Mouse (Mus musculus) lung, embryonic 14.5 days (tissue): Measurements from ENCODE around the gene Usf3. TPM values are rescaled to one million over a fixed set of nuclear protein-coding genes. Genes with fewer than 3 reads are reported as not detected.

Experiments used
- ATAC-seq: fragments of 200-750 bp; cut with Nextera tagmentation; 2 replicates; pipeline ENCODE4 v1.8.0; 2017; ENCODE audit warnings: mild to moderate bottlenecking, moderate TSS enrichment, moderate library complexity; ENCODE audit not compliant: insufficient read depth
- DNase-seq: peaks from one replicate; pipeline ENCODE4 v3.0.0-alpha.2; 2015
- H3K27ac ChIP-seq: fragments of 300-500 bp; sonication (generic); 2 replicates; pipeline ENCODE4 v1.5.1; 2014; ENCODE audit warnings: low read depth, mild to moderate bottlenecking, moderate library complexity
- H3K27me3 ChIP-seq: fragments of 300-500 bp; sonication (generic); 2 replicates; pipeline ENCODE4 v1.6.1; 2014; ENCODE audit warnings: low read length, control low read depth; ENCODE audit not compliant: insufficient read depth
- H3K36me3 ChIP-seq: fragments of 300-500 bp; sonication (generic); 2 replicates; pipeline ENCODE4 v1.6.1; 2014; ENCODE audit warnings: control low read depth; ENCODE audit not compliant: insufficient read depth
- H3K4me1 ChIP-seq: fragments of 300-500 bp; sonication (generic); 2 replicates; pipeline ENCODE4 v1.6.1; 2014; ENCODE audit warnings: antibody characterized with exemption, control low read depth; ENCODE audit not compliant: insufficient read depth
- H3K4me2 ChIP-seq: fragments of 300-500 bp; sonication (generic); 2 replicates; pipeline ENCODE4 v1.6.1; 2014; ENCODE audit warnings: mild to moderate bottlenecking
- H3K4me3 ChIP-seq: fragments of 300-500 bp; sonication (generic); 2 replicates; pipeline ENCODE4 v1.5.1; 2014; ENCODE audit warnings: low read depth, low read length
- H3K9ac ChIP-seq: fragments of 300-500 bp; sonication (generic); 2 replicates; pipeline ENCODE4 v1.6.1; 2014
- H3K9me3 ChIP-seq: fragments of 300-500 bp; sonication (generic); 2 replicates; pipeline ENCODE4 v1.6.1; 2016; ENCODE audit warnings: low read depth, low read length, control low read depth
- CTCF ChIP-seq: IDR thresholded peaks from 2 replicates; pipeline ENCODE4 v1.5.1; 2016; ENCODE audit warnings: antibody characterized with exemption, low read depth
- WGBS: fragments of 180-500 bp; shearing (Covaris S2); extraction: QIAGEN DNeasy Blood & Tissue Kit; methylation state at CpG from one replicate; pipeline ENCODE4 v1.1.7; 2014; 5-methylcytosine and 5-hydroxymethylcytosine counted together
- polyA plus RNA-seq: library from polyadenylated mRNA; unstranded; fragments of >200 nt; fragmentation: Nextera tagmentation; extraction: Ambion mirVana; gene quantifications from 2 replicates; pipeline ENCODE4 v1.2.1, GENCODE M21; 2014

Gene Usf3
- polyA plus RNA-seq, 1 experiment from 2014 or later = 5.1 TPM

DNA sequence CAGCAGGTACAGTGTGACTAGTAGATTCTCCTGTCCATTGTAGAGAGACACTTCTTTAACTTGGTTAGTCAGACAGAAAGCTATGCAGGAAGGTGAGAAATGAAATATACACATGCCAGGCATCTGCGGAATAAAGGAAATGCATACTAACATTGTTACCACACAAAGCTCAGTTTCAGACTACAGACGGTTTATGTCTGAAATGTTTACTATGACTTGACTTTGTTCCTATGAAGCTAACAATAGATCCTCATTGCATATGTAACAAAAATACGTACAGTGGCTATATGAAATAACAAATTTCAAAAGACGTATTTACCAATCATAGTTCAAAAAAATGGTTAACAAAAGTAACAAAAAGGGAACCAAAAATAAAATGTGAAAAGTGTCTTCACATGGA is 14.1 kb downstream of the Usf3 start:
- no peak overlapping the region for H3K9ac ChIP-seq
- TF ChIP-seq CTCF = no peak
- no peak for ATAC-seq
- H3K27me3 ChIP-seq = no peaks in the 10 kb centered on the region
- 0 out of 2 replicates have a peak, but pooled peaks cover 9% of the 10 kb centered on the region for H3K36me3 ChIP-seq
- no peak for DNase-seq
- no peak overlapping the region for H3K4me3 ChIP-seq
- no peaks in the 10 kb centered on the region for H3K9me3 ChIP-seq
- WGBS = 82% methylated on average over 4 of the region's 4 CpGs
- no peak overlapping the region for H3K27ac ChIP-seq
- no peak overlapping the region for H3K4me2 ChIP-seq
- H3K4me1 ChIP-seq = no peaks in the 10 kb centered on the region

DNA sequence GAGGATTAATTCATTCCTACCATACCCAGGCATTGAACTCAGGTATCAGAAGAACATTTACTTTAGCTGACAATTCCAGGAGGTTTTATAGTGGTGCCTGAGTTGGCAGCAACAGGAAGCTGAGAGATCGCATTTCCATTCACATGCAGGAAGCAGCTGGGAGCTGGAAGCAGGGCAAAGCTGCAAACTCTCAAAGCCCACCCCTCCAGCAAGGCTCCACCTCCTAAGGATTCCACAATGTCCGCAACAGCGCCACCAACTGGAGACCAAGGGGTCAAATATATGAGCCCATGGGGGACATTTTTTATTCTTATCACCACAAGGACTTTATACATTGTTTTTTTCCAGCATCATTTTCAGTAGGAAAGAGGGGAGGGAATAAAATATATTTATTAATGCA is 15.7 kb downstream of the Usf3 start:
- H3K9me3 ChIP-seq = no peaks in the 10 kb centered on the region
- H3K4me1 ChIP-seq = no peaks in the 10 kb centered on the region
- 87% methylated on average over 3 of the region's 3 CpGs for WGBS
- no peak overlapping the region for H3K4me3 ChIP-seq
- 0 out of 2 replicates have a peak, but pooled peaks cover 9% of the 10 kb centered on the region for H3K36me3 ChIP-seq
- no peak overlapping the region for H3K9ac ChIP-seq
- TF ChIP-seq CTCF = no peak
- no peak overlapping the region for H3K4me2 ChIP-seq
- H3K27ac ChIP-seq = no peak overlapping the region
- ATAC-seq (no peak), DNase-seq (no peak)
- no peaks in the 10 kb centered on the region for H3K27me3 ChIP-seq

DNA sequence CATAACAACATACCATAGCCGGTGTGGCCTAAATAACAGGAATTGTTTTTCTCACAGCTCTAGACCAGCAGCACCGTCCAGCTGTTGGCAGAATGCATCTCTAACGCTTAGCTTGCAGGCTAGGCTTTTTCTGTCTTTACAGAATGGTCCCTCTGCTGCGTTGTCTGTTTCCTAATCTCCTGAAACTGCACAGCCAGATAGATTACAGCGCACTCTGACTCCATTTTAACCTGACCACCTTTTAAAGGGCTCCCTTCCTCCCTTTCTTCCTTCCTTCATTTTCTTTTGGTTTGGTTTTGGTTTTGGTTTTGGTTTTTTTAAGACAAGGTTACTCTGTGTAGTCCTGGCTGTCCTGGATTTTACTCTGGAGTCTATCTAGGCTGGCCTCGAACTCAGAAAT is 17.0 kb downstream of the Usf3 start:
- Histone ChIP-seq H3K27me3 (no peaks in the 10 kb centered on the region), H3K4me2 (no peak overlapping the region), H3K9ac (no peak overlapping the region), H3K27ac (no peak overlapping the region), H3K36me3 (0 out of 2 replicates have a peak, but pooled peaks cover 9% of the 10 kb centered on the region), H3K9me3 (no peaks in the 10 kb centered on the region), H3K4me3 (no peak overlapping the region), H3K4me1 (no peaks in the 10 kb centered on the region)
- no peak for TF ChIP-seq CTCF
- ATAC-seq = no peak
- 80% methylated on average over 6 of the region's 6 CpGs for WGBS
- no peak for DNase-seq

DNA sequence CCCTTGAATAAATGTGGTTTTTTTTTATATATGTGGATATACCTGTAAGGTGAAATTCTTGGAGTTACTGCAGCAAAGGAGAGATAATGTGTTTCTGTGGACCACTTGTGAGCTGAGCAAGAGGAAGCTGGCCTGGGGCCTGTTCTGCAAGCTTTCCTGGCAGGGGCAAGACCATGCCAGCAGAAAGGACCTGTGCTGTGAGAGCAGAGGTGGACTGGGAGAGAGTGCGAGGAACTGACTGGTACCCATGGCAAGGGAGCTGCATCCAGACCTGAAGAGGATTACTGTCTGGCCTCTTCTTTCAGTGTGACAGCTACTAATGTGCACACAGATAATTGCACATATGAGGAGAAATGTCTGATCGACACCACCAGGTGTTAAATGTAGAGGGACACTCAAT is 17.9 kb downstream of the Usf3 start:
- H3K9me3 ChIP-seq = no peaks in the 10 kb centered on the region
- DNase-seq = no peak
- 0 out of 2 replicates have a peak, but pooled peaks cover 9% of the 10 kb centered on the region for H3K36me3 ChIP-seq
- H3K27ac ChIP-seq = no peak overlapping the region
- no peak overlapping the region for H3K4me2 ChIP-seq
- no peak for TF ChIP-seq CTCF
- H3K27me3 ChIP-seq = no peaks in the 10 kb centered on the region
- no peak overlapping the region for H3K4me3 ChIP-seq
- H3K9ac ChIP-seq = no peak overlapping the region
- no peak for ATAC-seq
- H3K4me1 ChIP-seq = no peaks in the 10 kb centered on the region
- 71% methylated on average over 2 of the region's 2 CpGs for WGBS

DNA sequence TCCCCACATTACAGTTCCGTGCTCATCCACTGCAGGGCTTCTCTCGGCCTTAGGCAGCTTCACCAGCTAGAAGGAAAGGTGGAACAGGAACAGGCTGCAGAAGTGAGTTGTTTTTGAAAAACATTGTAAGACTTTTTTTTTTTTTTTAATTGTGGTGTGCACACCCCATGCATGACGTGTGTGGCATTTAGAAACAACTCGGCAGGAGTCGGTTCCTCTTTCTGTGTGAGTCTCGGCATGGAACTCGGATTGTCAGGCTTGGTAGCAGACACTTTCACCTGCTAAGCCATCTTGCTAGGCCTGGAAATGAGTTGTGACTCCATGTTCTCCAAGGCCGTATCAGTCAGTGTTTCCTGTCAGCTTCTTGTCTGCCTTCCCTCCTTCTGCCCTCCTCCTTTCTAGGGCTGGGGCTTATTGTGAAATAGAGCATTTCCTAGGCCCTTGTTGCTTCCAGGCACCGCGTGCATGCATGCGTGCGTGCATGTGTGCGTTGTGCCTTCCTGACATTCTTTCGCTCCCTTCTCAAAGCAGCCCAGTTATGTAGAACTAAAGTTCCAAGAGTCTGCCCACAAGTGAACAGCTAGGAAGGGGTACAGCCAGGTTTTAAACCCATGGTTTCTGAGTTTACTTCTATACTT is 26.1 kb downstream of the Usf3 start:
- H3K4me1 ChIP-seq = no peaks in the 10 kb centered on the region
- H3K9me3 ChIP-seq = no peaks in the 10 kb centered on the region
- no peak for DNase-seq
- no peak overlapping the region for H3K27ac ChIP-seq
- WGBS = 86% methylated on average over 14 of the region's 14 CpGs
- ATAC-seq = no peak
- H3K4me3 ChIP-seq = no peak overlapping the region
- no peaks in the 10 kb centered on the region for H3K27me3 ChIP-seq
- peaks cover 25% of the 10 kb centered on the region for H3K36me3 ChIP-seq
- no peak overlapping the region for H3K9ac ChIP-seq
- H3K4me2 ChIP-seq = no peak overlapping the region
- TF ChIP-seq CTCF = no peak

DNA sequence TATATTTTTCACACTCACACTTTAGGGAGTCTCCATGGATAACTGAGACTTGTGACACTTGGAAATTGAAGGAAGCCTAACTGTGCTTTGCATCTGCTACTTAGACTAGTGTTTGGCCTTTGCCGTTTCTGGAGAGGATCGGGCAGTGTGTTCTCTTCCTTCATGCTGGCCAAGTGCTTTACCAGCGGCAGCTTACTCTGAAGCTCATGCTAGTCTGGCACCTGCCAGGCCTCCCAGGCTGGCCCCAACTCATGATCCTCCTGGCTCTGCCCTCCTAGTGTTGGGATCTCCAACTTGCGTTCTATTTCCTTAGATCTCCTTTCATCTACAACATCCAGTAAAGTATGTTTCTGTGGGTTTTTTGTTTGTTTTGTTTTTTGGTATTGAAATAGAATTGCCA is 27.1 kb downstream of the Usf3 start:
- Histone ChIP-seq H3K9me3 (no peaks in the 10 kb centered on the region), H3K4me1 (no peaks in the 10 kb centered on the region), H3K4me3 (no peak overlapping the region), H3K36me3 (peaks cover 25% of the 10 kb centered on the region), H3K9ac (no peak overlapping the region), H3K27ac (no peak overlapping the region), H3K27me3 (no peaks in the 10 kb centered on the region), H3K4me2 (no peak overlapping the region)
- DNase-seq (no peak), ATAC-seq (no peak)
- no peak for TF ChIP-seq CTCF
- WGBS = 87% methylated on average over 4 of the region's 4 CpGs

DNA sequence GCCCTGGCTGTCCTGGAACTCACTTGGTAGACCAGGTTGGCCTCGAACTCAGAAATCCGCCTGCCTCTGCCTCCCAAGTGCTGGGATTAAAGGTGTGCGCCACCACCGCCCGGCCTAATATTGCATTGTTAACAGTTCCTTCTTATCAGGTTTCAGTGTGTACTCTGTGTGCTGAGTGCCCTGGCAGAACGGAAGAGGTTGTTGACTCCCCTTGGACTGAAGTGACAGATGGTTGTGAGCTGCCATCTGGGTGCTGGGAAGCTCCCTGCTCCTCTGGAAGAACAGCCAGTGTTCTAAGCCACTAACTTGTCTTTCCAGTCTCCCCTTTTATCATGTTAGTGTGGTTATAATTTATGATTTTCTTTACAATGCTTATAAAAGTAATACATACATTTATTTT is 31.3 kb downstream of the Usf3 start:
- Histone ChIP-seq H3K9ac (no peak overlapping the region), H3K9me3 (no peaks in the 10 kb centered on the region), H3K4me2 (no peak overlapping the region), H3K4me3 (no peak overlapping the region), H3K27me3 (no peaks in the 10 kb centered on the region), H3K36me3 (peaks cover 61% of the 10 kb centered on the region), H3K4me1 (no peaks in the 10 kb centered on the region), H3K27ac (no peak overlapping the region)
- DNase-seq = no peak
- TF ChIP-seq CTCF = no peak
- no peak for ATAC-seq
- WGBS = 65% methylated on average over 6 of the region's 6 CpGs
